Mouse (Mus musculus) large intestine, adult 2 months (tissue): ENCODE measurements at regions not wholly inside any gene's neighbourhood (a gene's known extent, or its start where the extent isn't known, plus 50 kb on each side); places are given as distances from the start of the nearest gene placed in this dataset.
A peak's percentile ranks its signal among the peaks of the same experiment; 100 is the strongest.
"Not testable (repeated sequence)": the region's sequence is repeated elsewhere in the genome, so short reads cannot be mapped to it uniquely, and the experiment has no call there.

ENCODE experiments used
- DNase-seq: peaks from one replicate; pipeline ENCODE4 v3.0.0-alpha.2; 2012; ENCODE audit warnings: low read depth, low spot score
- WGBS: fragments of 180-500 bp; shearing (Covaris S2); methylation state at CpG from one replicate; pipeline ENCODE4 v1.1.7; 2018; 5-methylcytosine and 5-hydroxymethylcytosine counted together

- 31% methylated on average over 20 of the region's 20 CpGs for WGBS
- no peak for DNase-seq
Measured at GRCm38 (mm10) chr5:148820476-148820875, 108.6 kb downstream of the Katnal1 start.

GRCm38 (mm10) chr5:148819423-148819822 lies 109.7 kb downstream of the Katnal1 start:
- peak; percentile 19 for DNase-seq
- WGBS, result 10% methylated on average over 6 of the region's 6 CpGs

GRCm38 (mm10) chr5:148818746-148819145 lies 110.4 kb downstream of the Katnal1 start:
- WGBS, result 70% methylated on average over 2 of the region's 2 CpGs
- DNase-seq, result no peak

GRCm38 (mm10) chr5:148812840-148813239 lies 116.3 kb downstream of the Katnal1 start:
- WGBS, result 62% methylated on average over 9 of the region's 9 CpGs

GRCm38 (mm10) chr5:148812016-148812415 lies 117.1 kb downstream of the Katnal1 start:
- WGBS, result 15% methylated on average over 13 of the region's 13 CpGs
- peak; percentile 43 for DNase-seq

More at GRCm38 (mm10) chr5:148812840-148813239, 116.3 kb downstream of the Katnal1 start:
- no peak for DNase-seq

GRCm38 (mm10) chr5:148809485-148809884 lies 119.6 kb downstream of the Katnal1 start:
- 47% methylated on average over 3 of the region's 3 CpGs for WGBS

GRCm38 (mm10) chr5:148809055-148809454 lies 120.1 kb downstream of the Katnal1 start:
- WGBS, result 20% methylated on average over 10 of the region's 10 CpGs
- DNase-seq, result no peak

More at GRCm38 (mm10) chr5:148809485-148809884, 119.6 kb downstream of the Katnal1 start:
- DNase-seq, result no peak

- DNase-seq, result no peak
- whole genome bisulfite sequencing, result 11% methylated on average over 4 of the region's 4 CpGs
Measured at GRCm38 (mm10) chr5:148808426-148808825, 120.7 kb downstream of the Katnal1 start.

- WGBS, result 98% methylated on average over 4 of the region's 4 CpGs
Measured at GRCm38 (mm10) chr5:148807612-148808011, 121.5 kb downstream of the Katnal1 start.

GRCm38 (mm10) chr5:148805030-148805429 lies 124.1 kb downstream of the Katnal1 start:
- DNase-seq, result no peak
- 48% methylated on average over 3 of the region's 3 CpGs for WGBS

More at GRCm38 (mm10) chr5:148807612-148808011, 121.5 kb downstream of the Katnal1 start:
- DNase-seq, result no peak

- WGBS, result 73% methylated on average over 13 of the region's 14 CpGs
- no peak for DNase-seq
Measured at GRCm38 (mm10) chr5:148803772-148804171, 125.3 kb downstream of the Katnal1 start.

GRCm38 (mm10) chr5:148802720-148803119 lies 126.4 kb downstream of the Katnal1 start:
- no peak for DNase-seq
- WGBS, result 66% methylated on average over 9 of the region's 9 CpGs

- no peak for DNase-seq
- 62% methylated on average over 6 of the region's 6 CpGs for WGBS
Measured at GRCm38 (mm10) chr5:148798541-148798940, 130.6 kb downstream of the Katnal1 start.

- DNase-seq, result no peak
- 20% methylated on average over 4 of the region's 4 CpGs for WGBS
Measured at GRCm38 (mm10) chr5:148796072-148796471, 133.0 kb downstream of the Katnal1 start.

- 33% methylated on average over 15 of the region's 15 CpGs for WGBS
- no peak for DNase-seq
Measured at GRCm38 (mm10) chr5:148794465-148794864, 134.7 kb downstream of the Katnal1 start.

- peak; percentile 47 for DNase-seq
- WGBS, result 9% methylated on average over 14 of the region's 14 CpGs
Measured at GRCm38 (mm10) chr5:148792736-148793440, 136.2 kb downstream of the Katnal1 start.

- no peak for DNase-seq
- 54% methylated on average over 6 of the region's 6 CpGs for WGBS
Measured at GRCm38 (mm10) chr5:148791651-148792050, 137.5 kb downstream of the Katnal1 start.

- WGBS, result 76% methylated on average over 6 of the region's 6 CpGs
- DNase-seq, result not testable (repeated sequence)
Measured at GRCm38 (mm10) chr5:148790343-148790742, 138.8 kb downstream of the Katnal1 start.

GRCm38 (mm10) chr5:148789823-148790222 lies 139.3 kb downstream of the Katnal1 start:
- DNase-seq, result no peak
- 78% methylated on average over 5 of the region's 5 CpGs for WGBS

- DNase-seq, result peak; percentile 35
- 27% methylated on average over 6 of the region's 6 CpGs for WGBS
Measured at GRCm38 (mm10) chr5:148789147-148789566, 140.0 kb downstream of the Katnal1 start.

- WGBS, result 78% methylated on average over 8 of the region's 8 CpGs
- DNase-seq, result no peak
Measured at GRCm38 (mm10) chr5:148788690-148789089, 140.4 kb downstream of the Katnal1 start.
